Mouse (Mus musculus): Measurements from ENCODE around the gene Mettl16.

Mettl16 gene

DNA sequence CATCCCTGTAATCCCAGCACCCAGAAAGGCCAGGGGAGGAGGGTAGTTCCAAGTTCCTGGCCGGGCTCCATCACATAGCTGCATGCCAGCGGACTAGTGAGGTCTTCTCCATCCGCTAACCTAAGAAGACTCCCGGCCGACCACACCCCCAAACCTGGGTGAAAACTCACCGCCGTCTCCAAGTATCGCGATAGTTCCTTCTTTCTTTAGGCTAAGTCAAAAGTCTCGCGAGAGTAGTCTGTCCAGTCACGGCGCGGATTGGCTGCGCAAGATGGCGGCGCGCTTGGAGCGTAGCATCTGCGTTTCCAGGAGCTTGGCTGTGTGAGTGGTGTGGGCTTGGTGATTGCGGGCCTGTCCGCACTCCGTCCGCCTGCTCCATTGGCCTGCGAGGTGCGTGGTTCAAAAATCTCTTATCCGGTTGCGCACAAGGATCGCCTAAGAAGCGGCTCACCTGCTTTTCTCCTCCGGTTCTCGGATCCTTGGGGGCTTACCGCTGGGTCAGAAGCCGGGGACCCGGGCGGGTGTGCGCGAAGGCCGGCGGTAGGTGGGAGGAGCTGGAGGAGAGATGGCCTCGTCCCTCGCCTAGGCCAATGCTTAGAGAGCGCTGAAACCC is at the start of gene Mettl16:
TSS of gene Mettl16 (plus strand) at position 236 of the 613 bp plus-strand sequence.
- peak; percentile 95 to 97 for DNase-seq (ENCODE audit: low read depth in 2 of 2, low spot score in 2 of 2)

DNA sequence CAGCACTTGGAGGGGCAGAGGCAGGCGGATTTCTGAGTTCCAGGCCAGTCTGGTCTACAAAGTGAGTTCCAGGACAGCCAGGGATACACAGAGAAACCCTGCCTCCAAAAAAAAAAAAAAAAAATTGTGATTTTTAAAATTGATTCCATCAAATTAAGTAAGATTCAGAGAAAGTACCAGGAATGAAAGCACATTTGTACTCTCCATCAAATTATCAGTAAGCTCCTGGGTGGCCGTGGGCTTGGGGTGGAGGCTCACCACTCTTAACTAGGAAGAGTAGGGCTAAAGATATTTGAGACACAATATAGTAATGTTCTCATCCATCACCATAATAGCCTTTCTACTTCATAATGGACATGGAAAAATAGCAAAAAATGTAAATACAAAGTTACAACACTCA is 49.5 kb upstream of the Mettl16 start:
- no peak for DNase-seq (ENCODE audit: low read depth in 2 of 2, low spot score in 2 of 2)

DNA sequence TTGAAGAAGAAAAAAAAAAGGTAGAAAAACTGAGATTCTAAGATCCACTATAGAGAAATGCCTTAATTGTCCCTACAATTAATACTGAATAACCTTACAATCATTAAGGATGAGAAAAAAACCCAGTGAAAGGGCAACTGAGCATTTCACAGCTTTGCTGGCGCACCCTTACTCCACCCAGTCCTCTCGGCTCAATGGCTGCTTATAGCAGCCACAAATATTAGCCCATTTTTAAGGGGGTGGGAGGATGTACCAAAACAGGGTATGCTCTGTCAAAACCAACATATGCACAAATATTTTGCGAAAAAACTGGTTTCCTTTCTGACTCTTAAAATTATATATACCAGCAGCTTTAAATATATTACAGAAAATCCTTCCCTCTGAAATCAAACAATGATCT is 48.7 kb upstream of the Mettl16 start:
- no peak for DNase-seq (ENCODE audit: low read depth in 2 of 2, low spot score in 2 of 2)

DNA sequence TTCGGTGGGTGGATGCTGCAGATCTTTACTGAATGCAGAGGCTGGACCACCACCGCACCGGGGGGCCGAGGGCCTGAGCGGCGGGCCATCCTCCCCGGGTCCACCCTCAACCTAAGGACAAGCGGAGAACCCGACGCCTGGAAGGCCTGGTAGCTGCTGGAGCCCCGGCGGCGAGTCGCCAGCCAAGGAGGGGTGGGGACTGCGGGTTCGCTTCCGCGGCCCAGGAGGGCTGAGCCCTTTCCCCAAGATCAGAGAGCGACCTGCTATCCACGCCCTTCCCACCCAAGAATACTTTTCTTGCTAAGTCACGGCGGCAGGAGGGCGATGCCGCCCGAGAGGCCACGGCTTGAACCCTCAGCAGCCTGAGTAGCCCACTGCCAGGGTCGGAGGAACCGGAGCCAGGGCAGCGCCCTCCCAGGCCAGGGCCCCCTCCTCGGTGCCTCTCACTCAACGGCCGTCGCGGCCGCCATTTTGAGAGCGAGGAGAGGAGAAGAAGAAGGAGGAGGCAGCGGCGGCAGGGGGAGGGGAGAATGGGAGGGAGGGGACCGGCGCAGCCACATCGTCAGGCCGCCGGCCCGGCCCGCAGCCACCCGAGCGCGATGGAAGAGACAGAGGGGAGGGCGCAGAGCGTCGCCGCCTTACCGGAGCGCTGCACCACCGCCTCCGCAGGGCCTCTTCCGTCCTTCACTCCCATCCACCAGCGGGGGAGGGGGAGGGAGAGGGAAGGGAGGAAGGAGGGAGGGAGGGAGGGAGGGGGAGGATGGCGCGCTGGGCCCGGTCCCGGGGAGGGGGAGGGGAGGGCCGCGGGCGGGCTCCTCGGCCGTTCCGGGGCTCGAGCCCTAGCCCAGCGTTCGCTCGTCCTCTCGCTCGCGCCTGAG is 47.0 kb upstream of the Mettl16 start:
- DNase-seq (ENCODE audit: low read depth in 2 of 2, low spot score in 2 of 2), result peak; percentile 76 to 82

DNA sequence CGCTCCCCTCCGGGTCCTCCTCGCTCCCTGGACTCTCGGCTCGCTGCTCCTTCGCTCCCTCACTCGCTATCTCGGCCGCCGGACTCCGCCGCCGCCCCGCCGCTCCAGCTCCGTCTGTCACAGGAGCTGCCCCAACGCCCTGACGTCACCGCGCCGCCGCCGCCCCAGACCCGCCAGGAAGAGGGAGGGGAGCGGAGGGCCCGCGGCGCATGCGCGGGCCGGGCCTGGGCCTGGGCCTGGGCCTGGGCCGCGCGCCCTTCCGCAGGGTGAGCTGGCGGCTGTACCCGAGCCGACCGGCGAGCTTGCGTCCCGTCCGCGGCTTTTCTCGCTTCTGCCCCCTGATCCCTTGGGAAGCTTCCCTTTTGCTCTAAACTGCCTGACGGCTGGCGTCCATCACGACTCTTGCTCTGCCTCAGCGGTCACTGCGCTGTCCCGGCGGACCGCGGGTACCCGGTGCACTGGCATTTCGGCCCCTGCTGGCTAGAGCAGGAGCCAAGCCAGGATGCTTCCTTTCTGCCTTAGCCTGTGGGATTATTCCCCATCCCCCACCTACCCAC is 46.3 kb upstream of the Mettl16 start, which contains the start of gene Pafah1b1:
TSS of gene Pafah1b1 (minus strand) at position 436 of the 557 bp plus-strand sequence.
- DNase-seq (ENCODE audit: low read depth in 2 of 2, low spot score in 2 of 2), result peak; percentile 92 to 93

DNA sequence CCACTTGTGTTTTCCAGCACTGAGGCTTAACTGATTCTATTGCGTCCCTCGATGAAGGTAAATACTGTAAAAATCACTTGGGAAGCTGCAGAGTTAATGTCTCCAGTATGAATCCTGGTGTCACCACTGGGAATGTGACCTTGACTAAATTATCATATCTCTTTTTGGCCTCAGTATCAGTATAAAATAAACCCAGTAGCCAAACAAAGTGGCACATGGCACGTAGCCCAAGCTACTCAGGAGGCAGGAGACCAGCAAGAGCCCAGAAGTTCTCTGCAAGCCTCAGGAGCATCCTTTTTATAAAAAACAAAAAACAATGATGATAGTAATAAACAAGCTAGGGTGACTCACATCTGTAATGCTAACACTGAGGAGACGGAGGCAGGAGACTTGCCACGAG is 45.4 kb upstream of the Mettl16 start:
- no peak for DNase-seq (ENCODE audit: low read depth in 2 of 2, low spot score in 2 of 2)

DNA sequence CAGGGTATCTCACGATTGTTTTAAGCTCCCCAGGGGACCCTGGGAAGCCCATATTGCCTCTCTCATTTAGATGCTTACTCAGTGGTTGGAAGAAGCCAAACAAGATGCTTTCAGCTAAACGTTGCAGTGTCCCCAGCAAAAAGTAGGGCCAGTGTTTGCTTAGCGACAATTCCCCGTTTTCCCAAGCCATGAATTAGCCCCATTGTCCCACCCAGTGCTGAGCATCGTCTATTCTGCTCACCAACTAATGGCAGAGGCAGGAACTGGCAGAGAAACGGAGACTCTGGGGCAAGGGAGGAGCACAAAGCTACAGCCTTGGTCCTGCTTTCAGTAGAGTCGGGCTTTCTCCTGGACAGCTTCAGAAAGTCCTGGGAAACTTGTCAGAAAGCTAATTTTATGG is 35.7 kb upstream of the Mettl16 start:
- DNase-seq (ENCODE audit: low read depth in 2 of 2, low spot score in 2 of 2), result no peak

DNA sequence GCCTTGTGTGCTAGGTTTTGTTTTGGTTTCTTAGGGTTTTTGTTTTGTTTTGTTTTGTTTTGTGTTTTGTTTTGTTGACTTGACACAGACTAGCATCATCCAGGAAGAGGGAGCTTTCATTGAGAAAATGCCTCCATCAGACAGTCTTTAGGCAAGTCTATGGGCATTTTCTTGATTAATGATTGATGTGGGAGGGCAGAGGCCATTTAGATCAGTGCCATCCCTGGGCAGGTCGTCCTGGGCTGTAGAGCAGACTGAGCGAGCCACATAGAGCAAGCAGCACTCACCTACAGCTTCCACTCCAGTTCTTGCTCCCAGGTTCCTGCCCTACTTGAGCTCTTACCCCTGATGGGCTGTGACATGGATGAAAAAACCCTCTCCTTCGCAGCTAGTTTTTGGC is 32.8 kb upstream of the Mettl16 start:
- no peak for DNase-seq (ENCODE audit: low read depth in 2 of 2, low spot score in 2 of 2)

DNA sequence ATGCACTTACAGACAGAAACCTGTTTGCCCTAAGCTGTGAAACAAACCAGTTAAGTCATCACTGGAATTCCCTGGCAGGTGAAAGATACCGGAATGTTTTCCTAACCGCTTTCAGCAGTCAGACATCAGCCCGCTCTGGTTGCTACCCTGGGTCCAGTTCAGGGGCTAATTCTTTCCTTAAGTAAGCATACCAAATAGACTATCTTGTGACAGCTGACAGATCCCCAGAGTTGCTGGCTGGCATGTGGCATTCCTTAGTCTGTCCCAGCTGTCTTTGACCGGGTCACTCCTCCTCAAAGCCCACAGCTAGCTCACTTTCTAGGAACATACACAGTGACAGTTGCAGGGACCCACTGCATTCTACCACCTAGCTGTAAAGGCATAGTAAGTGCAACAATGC is 22.6 kb upstream of the Mettl16 start:
- no peak for DNase-seq (ENCODE audit: low read depth in 2 of 2, low spot score in 2 of 2)

DNA sequence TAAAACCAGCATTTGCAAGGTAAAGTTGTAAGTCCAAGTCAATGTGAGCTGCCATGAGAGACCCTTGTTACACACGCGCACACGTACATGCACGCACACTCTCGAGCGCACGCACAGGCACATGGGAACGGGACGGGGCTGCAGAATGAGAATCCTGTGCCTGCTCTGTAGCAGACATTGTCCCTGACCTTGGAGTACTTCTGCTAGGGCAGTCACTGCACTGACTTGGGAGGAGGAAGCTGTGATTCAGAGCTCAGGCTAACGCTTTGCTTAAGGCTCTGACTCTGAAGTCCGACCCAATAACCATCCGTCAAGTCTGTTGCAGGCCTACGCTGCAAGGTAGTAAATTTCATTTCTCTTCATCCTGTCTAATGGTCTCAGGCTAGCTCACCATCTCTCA is 21.4 kb upstream of the Mettl16 start:
- no peak for DNase-seq (ENCODE audit: low read depth in 2 of 2, low spot score in 2 of 2)

DNA sequence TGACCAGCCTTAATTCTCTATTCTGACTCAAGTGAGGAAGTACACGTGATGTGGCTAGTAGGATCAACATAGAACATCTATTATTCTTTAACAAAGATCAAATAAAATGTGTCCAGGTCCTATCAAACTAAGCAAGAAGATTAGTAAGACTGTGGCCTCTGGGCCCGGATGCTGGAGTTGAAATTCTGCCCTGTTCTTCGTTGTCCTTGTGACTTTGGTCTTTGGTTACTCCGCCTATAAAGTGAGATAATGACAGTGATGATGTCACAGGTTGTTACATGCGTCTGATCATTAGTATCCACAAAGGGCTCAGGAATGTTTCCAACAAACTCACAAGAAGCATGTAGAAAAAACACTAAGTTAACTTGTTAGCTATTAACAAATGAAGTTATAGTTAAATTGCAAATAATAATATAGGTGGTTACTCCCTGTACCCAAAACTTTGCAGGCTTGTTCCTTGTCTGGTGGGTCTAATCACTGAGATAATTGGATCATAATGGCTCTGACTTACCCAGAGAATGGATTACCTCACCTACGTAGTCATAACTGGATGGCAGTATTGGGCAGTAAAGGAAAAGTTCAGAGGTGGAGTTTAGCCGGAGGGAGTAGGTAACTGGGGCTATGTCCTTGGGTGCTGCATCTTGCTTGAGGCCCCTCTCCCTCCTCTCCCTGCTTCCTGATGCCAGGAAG is 19.8 kb upstream of the Mettl16 start:
- no peak for DNase-seq (ENCODE audit: low read depth in 2 of 2, low spot score in 2 of 2)

DNA sequence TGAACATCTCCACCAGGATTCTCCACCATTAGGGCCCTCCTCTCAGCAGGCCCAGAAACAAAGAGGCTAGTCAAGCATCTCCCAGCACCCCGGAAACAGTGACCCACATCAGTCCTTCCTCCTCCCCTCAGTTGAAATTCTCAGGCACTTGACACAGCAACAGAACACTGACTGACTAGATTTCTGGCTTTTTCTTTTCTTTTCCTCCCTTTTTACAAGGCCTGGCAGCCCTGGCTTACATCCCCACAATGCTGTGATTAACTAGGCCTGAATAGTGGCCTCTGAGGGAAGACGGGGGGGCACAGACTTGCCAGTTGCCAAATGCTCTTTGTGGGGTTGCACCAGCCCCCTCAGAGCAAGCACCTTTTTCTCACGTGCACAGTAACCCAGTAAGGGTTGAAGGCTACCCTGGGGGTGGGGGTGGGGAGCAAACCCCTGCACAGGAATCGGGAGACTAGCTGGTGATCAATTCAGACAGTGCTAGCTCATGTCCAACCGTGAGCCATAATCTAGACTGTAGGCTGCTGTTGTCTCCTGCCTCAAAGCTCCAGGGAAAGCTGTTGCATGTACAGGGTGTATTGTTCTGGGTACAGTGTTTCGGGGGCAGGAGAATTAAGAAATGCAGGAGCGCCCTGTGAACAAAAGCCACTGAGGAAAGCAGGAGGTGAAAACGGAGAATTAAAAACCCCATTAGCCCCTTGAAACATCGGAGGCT is 19.1 kb upstream of the Mettl16 start:
- DNase-seq (ENCODE audit: low read depth in 2 of 2, low spot score in 2 of 2), result no peak

DNA sequence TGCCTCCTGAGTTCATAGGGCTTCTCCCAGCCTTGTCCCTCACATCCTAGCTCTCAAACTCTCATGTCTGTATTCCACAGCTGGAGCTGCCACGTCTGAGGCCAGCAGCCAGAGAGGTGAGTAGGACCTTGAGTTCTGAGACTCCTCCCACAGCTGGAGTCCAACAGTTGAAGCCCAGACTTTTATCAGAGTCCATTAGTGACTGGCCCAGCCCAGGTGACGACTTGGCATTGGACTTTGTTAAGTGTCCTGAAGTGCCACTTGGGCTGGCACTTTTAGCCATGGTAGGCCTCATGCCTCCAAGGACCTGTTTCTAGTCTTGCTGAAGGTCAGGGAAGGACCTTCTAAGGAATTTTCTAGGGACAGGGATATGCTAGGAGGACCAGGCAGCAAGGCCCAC is 14.0 kb upstream of the Mettl16 start:
- DNase-seq (ENCODE audit: low read depth in 2 of 2, low spot score in 2 of 2), result no peak

DNA sequence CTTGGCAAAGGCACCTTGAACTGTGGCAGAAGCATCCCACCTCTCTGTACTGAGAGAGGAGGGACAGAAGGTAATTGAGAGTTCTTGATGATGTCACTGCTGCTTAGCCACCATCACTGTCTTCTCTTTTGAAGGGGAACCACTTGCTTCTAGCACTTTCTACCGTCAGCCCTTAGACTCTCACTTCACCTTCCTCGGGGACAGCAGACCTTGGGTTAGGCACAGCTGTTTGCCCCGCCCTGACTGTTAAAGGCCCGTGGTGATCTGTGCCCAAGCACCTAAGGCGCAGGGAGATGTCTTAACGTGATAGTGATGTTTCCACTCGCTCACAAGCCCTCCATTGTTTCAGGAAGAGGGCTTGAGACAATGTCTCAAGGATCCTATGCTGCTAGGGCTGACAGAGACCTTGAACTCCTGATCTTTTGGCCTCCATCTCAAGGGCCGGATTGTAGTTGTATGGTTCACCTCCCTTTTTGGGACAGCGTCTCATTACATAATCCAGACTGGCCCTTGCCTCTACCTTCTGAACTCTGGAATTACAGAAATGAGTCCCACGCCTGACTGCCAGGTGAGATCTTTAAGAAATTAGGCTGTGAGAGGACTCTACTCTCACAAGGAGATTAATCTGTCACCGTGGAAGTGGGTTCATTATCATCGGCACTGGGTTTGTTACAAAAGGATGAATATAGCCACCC is 9.5 kb upstream of the Mettl16 start:
- DNase-seq (ENCODE audit: low read depth in 2 of 2, low spot score in 2 of 2), result no peak

DNA sequence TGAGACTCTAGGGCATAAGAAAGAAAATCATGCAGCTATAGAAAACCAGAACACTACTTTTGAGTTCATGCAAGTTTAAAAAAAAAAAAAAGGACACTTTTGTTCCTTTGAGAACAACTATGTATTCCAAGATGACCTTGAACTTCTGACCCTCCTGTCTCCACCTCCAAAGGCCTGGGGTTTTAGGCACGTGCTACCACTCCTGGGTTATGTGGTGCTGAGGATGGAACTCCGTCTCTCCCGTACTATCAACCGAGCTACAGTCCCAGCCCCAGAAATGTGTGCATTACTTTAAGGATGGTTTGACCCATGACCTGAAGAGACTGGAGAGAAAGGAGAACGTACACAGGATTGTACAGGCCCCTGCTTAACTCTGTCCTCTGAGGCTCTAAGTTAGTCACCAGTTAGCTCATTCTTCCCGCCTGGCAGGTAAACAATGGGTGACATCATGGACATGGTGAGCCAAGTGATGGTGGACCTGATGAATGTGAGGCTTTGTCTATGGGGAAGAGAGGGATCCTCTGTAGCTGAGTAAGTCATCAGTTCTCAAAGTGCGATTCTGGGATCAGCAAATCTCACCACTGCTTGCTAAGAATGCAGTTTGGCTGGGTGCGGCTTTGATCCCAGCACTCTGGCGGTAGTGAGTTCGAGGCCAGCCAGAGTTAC is 6.5 kb upstream of the Mettl16 start:
- DNase-seq (ENCODE audit: low read depth in 2 of 2, low spot score in 2 of 2), result no peak

DNA sequence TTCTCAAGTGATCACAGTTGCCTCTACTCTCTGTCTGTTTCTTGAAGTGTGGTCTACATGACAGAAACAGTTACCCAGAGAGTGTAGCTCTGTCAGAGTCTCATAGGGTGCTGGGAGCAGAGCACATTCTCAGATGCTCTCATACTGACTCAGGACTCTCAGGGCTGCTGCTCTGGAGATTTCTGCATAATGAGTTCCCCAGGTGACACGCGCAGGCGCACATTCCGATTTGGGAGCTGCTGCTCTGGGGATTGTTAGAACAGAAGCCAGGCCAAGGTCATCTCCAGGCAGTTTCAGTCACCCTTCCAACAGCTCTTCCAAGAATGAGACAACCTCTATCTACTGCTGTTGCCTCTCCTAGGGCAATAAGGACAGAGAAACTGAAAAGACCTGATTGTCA is 3.2 kb upstream of the Mettl16 start:
- no peak for DNase-seq (ENCODE audit: low read depth in 2 of 2, low spot score in 2 of 2)

DNA sequence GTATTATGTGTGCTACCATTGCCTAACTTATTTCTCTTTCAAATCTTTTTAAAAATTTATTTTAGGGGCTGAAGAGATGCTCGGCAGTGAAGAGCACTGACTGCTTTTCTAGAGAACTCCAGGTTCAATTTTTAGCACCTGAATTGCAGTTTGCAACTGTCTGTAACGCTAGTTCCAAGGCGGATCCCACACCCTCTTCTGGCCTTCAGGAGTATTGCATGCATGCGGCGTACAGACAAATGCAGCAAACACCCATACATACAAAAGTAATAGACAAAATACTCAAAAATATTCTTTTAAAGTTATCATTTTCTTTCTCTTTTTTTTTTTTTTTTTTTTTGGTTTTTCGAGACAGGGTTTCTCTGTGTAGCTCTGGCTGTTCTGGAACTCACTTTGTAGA is 2.6 kb upstream of the Mettl16 start:
- peak; percentile 43 to 67 for DNase-seq (ENCODE audit: low read depth in 2 of 2, low spot score in 2 of 2)

DNA sequence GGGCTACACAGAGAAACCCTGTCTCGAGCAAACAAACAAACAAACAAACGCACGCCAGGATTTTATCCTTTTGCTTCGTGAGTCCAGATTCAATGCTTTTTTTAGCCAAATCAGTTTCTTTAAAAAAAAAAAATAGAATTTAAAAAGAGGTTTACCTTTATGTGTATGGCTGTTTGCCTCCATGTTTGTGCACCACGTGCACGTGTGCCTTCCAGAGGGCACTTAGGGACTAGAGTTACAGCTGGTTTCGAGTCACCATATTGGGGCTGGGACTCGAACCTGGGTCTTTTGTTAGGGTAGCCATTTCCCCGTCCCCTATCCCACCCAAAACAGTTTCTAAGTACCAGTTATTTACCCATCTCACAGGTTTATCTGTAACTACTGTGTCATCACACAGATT is 593 bp upstream of the Mettl16 start:
- DNase-seq (ENCODE audit: low read depth in 2 of 2, low spot score in 2 of 2), result no peak

DNA sequence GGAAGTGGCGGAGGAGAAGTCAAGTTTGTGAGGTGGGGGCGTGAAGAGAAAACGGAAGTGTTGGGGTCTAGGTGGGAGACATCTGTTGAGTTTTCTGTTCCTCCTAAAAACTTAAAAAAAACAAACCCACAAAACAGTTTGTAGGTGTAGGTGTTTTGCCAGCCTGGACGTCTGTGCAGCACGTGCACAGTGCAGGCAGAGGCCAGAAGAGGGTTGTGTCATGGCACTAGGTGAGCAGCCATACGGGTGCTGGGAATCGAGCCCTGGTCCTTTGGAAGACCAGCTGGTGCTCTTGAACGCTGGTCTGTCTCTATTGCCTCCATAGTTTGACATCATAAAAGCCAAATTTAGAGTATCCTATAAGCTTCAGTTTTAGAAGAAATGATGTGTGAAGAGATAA is 604 bp downstream of the Mettl16 start:
- no peak for DNase-seq (ENCODE audit: low read depth in 2 of 2, low spot score in 2 of 2)

DNA sequence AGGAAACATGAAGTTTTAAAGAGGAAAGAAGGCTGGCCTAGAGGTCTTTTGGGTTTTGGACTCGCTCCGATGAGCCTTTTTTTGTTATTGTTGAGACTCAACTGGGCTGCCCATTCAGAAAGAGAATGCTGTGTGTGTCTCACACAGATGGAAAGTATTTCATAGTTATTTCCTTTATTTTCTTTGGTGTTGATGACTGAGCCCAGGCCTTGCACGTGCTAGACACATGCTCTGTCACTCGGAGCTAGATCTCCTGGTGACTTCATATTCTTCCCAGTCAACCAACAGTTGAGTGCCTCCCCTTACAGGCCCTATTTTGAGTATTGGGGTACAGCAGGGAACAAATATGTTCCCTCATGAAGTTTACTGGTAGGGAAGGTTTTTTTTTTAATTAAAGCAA is 1.0 kb downstream of the Mettl16 start:
- DNase-seq (ENCODE audit: low read depth in 2 of 2, low spot score in 2 of 2), result no peak
